Comparison of ENCODE assay signal across 13 mouse cellular contexts in genomic region chr5:124227193-124227592, GRCm38 (mm10). TPM values are rescaled to one million over a fixed set of nuclear protein-coding genes. Genes with fewer than 3 reads are reported as not detected.
DNase-seq lines count a peak whose midpoint lies in the region; ATAC-seq and TF ChIP-seq lines count a peak whose summit lies in the region.
"Had no signal": no experiment of that assay in that cellular context is flagged by ENCODE, and none has a peak within 500 bp of the region (broad histone marks: within the 10 kb centered on the region; RNA-seq: fewer than 3 reads in every experiment).

No protein-coding gene starts in this region.

- H3K4me2 ChIP-seq in liver, postnatal 0 days (ENCODE audit: low read depth, low read length) = peak overlapping the region; percentile 2; the same call in 1 of the 2 replicates
- H3K4me2 ChIP-seq: forebrain, embryonic 12.5 days had no signal

- 0 out of 2 replicates have a peak, but pooled peaks have one; percentile 0 for ATAC-seq in liver, postnatal 0 days

- no peaks in the 10 kb centered on the region for H3K27me3 ChIP-seq in heart, adult 2 months (ENCODE audit: control insufficient read depth, insufficient read depth, low read length)
- no peaks in the 10 kb centered on the region for H3K27me3 ChIP-seq in embryonic facial prominence, embryonic 10.5 days (replicated peaks; ENCODE audit: low read depth, poor library complexity, severe bottlenecking)
- no peaks in the 10 kb centered on the region for H3K27me3 ChIP-seq in liver, postnatal 0 days (ENCODE audit: insufficient read depth, low read length)
- H3K27me3 ChIP-seq: forebrain, embryonic 12.5 days; megakaryocyte, embryonic 14.5 days had no signal

- TF ChIP-seq CTCF in heart, adult 2 months (IDR thresholded peaks at IDR 0.05) = no peak
- TF ChIP-seq CTCF in liver, postnatal 0 days (IDR thresholded peaks at IDR 0.05; ENCODE audit: low read depth) = no peak

- WGBS in heart, adult 2 months = 43% methylated on average over 6 of the region's 6 CpGs
- WGBS in embryonic facial prominence, embryonic 10.5 days = 48% methylated on average over 6 of the region's 6 CpGs
- WGBS in liver, postnatal 0 days (ENCODE audit: insufficient replicate concordance) = 49% methylated on average over 6 of the region's 6 CpGs

- no peaks in the 10 kb centered on the region for H3K36me3 ChIP-seq in heart, adult 2 months (ENCODE audit: control insufficient read depth, insufficient read depth, low read length)
- no peaks in the 10 kb centered on the region for H3K36me3 ChIP-seq in embryonic facial prominence, embryonic 10.5 days (replicated peaks)
- no peaks in the 10 kb centered on the region; the same call in 1 of the 2 replicates for H3K36me3 ChIP-seq in liver, postnatal 0 days (replicated peaks; ENCODE audit: insufficient read depth, low read length)
- H3K36me3 ChIP-seq: forebrain, embryonic 12.5 days had no signal

- no peaks in the 10 kb centered on the region for H3K9me3 ChIP-seq in embryonic facial prominence, embryonic 10.5 days
- no peaks in the 10 kb centered on the region for H3K9me3 ChIP-seq in liver, postnatal 0 days (ENCODE audit: low read length)
- H3K9me3 ChIP-seq: forebrain, embryonic 12.5 days; megakaryocyte, embryonic 14.5 days had no signal

- no peak for DNase-seq in heart, adult 2 months
- DNase-seq in heart, postnatal 14 days = no peak
- peak; percentile 49 for DNase-seq in lung, postnatal 25 days (ENCODE audit: low spot score)
- no peak for DNase-seq in lung, postnatal 14 days
- no peak for DNase-seq in embryonic facial prominence, embryonic 10.5 days (ENCODE audit: low spot score)
- no peak for DNase-seq in liver, postnatal 0 days
- no peak for DNase-seq in gastrocnemius, postnatal 4 days (ENCODE audit: low spot score in 2 of 2)
- DNase-seq in kidney, adult 18-20 months = no peak
- DNase-seq: cerebellum, postnatal 36 days; gastrocnemius, postnatal 25 days; heart, postnatal 10 days had no signal

- H3K4me1 ChIP-seq in heart, adult 2 months (ENCODE audit: control insufficient read depth, insufficient read depth, low read length) = peaks cover 37% of the 10 kb centered on the region
- H3K4me1 ChIP-seq in embryonic facial prominence, embryonic 10.5 days = peaks cover 48% of the 10 kb centered on the region
- peaks cover 51% of the 10 kb centered on the region for H3K4me1 ChIP-seq in liver, postnatal 0 days (ENCODE audit: insufficient read depth)

- no peak for TF ChIP-seq EP300 in heart, adult 2 months (IDR thresholded peaks at IDR 0.05; ENCODE audit: insufficient read depth, low read depth, low read length)
- TF ChIP-seq EP300 in liver, postnatal 0 days (IDR thresholded peaks at IDR 0.05; ENCODE audit: low read depth) = no peak

- peaks cover 2% of the 10 kb centered on the region for H3K79me2 ChIP-seq in heart, adult 2 months (replicated peaks; ENCODE audit: control insufficient read depth, insufficient read depth, low read length)

- peak overlapping the region; percentile 27 for H3K27ac ChIP-seq in heart, adult 2 months
- peak overlapping the region; percentile 3; the same call in 1 of the 2 replicates for H3K27ac ChIP-seq in embryonic facial prominence, embryonic 10.5 days (replicated peaks)
- H3K27ac ChIP-seq in liver, postnatal 0 days (ENCODE audit: low read depth) = peak overlapping the region; percentile 96
- H3K27ac ChIP-seq: forebrain, embryonic 12.5 days had no signal

- intact Hi-C loops in heart, adult 2 months (cut with DNase I) = no loop called here
- intact Hi-C loops in heart, postnatal 14 days (cut with DNase I) = no loop called here

- H3K9ac ChIP-seq in heart, adult 2 months (ENCODE audit: low read depth, low read length) = no peak overlapping the region
- H3K9ac ChIP-seq in liver, postnatal 0 days (replicated peaks) = no peak overlapping the region
- H3K9ac ChIP-seq: forebrain, embryonic 12.5 days had no signal

- no peak for TF ChIP-seq POLR2A in heart, adult 2 months (IDR thresholded peaks at IDR 0.05; ENCODE audit: insufficient read depth, low read depth, low read length)

- H3K4me3 ChIP-seq in heart, adult 2 months = no peak overlapping the region
- no peak overlapping the region for H3K4me3 ChIP-seq in embryonic facial prominence, embryonic 10.5 days
- H3K4me3 ChIP-seq in liver, postnatal 0 days (ENCODE audit: low read depth, low read length) = no peak overlapping the region
- H3K4me3 ChIP-seq: forebrain, embryonic 12.5 days had no signal

RNA-seq across cellular contexts. Expression of gene Pitpnm2, which starts 22.4 kb away (rescaled TPM):
- 10 to 100 TPM; 40.1 TPM for total RNA-seq in heart, adult 2 months (2021)
- 34.9 and 37.7 TPM in 2 replicates for polyA plus RNA-seq in heart, adult 2 months (2012; rRNA removed)
- 10 to 100 TPM; 47.9 to 52.4 TPM for total RNA-seq in heart, postnatal 14 days (2021)
- 3.2 and 4.0 TPM in 2 replicates for polyA plus RNA-seq in embryonic facial prominence, embryonic 10.5 days (2016; fragmentation: Nextera tagmentation; extraction: Ambion mirVana)
- 2.1 and 2.4 TPM in 2 replicates for polyA plus RNA-seq in liver, postnatal 0 days (2015; fragmentation: Nextera tagmentation; extraction: Ambion mirVana)
- total RNA-seq in gastrocnemius, postnatal 4 days (2021) = 10 to 100 TPM; 24.7 to 28.9 TPM

Comparison
In these comparisons a context has a peak if more than half of its experiments do, and no peak if none do; other contexts are left out.
1. H3K27ac ChIP-seq: peak in every context shown above with its lines; median percentile 96 in liver, postnatal 0 days; 27 in heart, adult 2 months; 3 in embryonic facial prominence, embryonic 10.5 days.